Mouse (Mus musculus) stomach, embryonic 16.5 days (tissue): ENCODE measurements at regions not wholly inside any gene's neighbourhood (a gene's known extent, or its start where the extent isn't known, plus 50 kb on each side); places are given as distances from the start of the nearest gene placed in this dataset.

Experiments used
- ATAC-seq: fragments of 200-750 bp; cut with Nextera tagmentation; 2 replicates; pipeline ENCODE4 v1.8.0; 2017; ENCODE audit warnings: moderate number of reproducible peaks, moderate TSS enrichment; ENCODE audit not compliant: insufficient read depth, low FRiP score
- H3K27ac ChIP-seq: fragments of 300-500 bp; sonication (generic); 2 replicates; pipeline ENCODE4 v1.5.1; 2014; ENCODE audit warnings: low read length
- H3K27me3 ChIP-seq: fragments of 300-500 bp; sonication (generic); 2 replicates; pipeline ENCODE4 v1.6.1; 2014; ENCODE audit warnings: low read length, control low read depth, mixed read lengths; ENCODE audit not compliant: control insufficient read depth, insufficient read depth
- H3K36me3 ChIP-seq: fragments of 300-500 bp; sonication (generic); 2 replicates; pipeline ENCODE4 v1.6.1; 2014; ENCODE audit warnings: low read length; ENCODE audit not compliant: control insufficient read depth, insufficient read depth
- H3K4me1 ChIP-seq: fragments of 300-500 bp; sonication (generic); 2 replicates; pipeline ENCODE4 v1.6.1; 2014; ENCODE audit warnings: low read length, control low read depth, mixed read lengths; ENCODE audit not compliant: control insufficient read depth, insufficient read depth
- H3K4me2 ChIP-seq: fragments of 300-500 bp; sonication (generic); 2 replicates; pipeline ENCODE4 v1.6.1; 2014; ENCODE audit warnings: low read depth, low read length, mixed read lengths
- H3K4me3 ChIP-seq: fragments of 300-500 bp; sonication (generic); replicated peaks from 2 replicates; pipeline ENCODE4 v1.5.1; 2014; ENCODE audit warnings: mild to moderate bottlenecking, low read length
- H3K9ac ChIP-seq: fragments of 300-500 bp; sonication (generic); 2 replicates; pipeline ENCODE4 v1.6.1; 2014; ENCODE audit warnings: low read length
- H3K9me3 ChIP-seq: fragments of 300-500 bp; sonication (generic); replicated peaks from 2 replicates; pipeline ENCODE4 v1.6.1; 2016; ENCODE audit warnings: low read length, control low read depth; ENCODE audit not compliant: control insufficient read depth
- WGBS: fragments of 180-500 bp; shearing (Covaris S2); extraction: QIAGEN DNeasy Blood & Tissue Kit; methylation state at CpG from one replicate; pipeline ENCODE4 v1.1.7; 2014; 5-methylcytosine and 5-hydroxymethylcytosine counted together

- H3K27me3 ChIP-seq, result no peaks in the 10 kb centered on the region
- no peaks in the 10 kb centered on the region for H3K36me3 ChIP-seq
- peak overlapping the region; percentile 17 for H3K9ac ChIP-seq
- no peak overlapping the region for H3K27ac ChIP-seq
- H3K4me3 ChIP-seq, result peak overlapping the region; percentile 45
- peaks cover 4% of the 10 kb centered on the region; the same call in 1 of the 2 replicates for H3K4me1 ChIP-seq
- WGBS, result 7% methylated on average over 15 of the region's 15 CpGs
- H3K9me3 ChIP-seq, result no peaks in the 10 kb centered on the region
- peak overlapping the region; percentile 49 for H3K4me2 ChIP-seq
- peak; percentile 62; the same call in 1 of the 2 replicates for ATAC-seq
Measured at GRCm38 (mm10) chr3:149444854-149445577, 454.7 kb upstream of the Adgrl2 start.

GRCm38 (mm10) chr3:149444377-149444776, 454.0 kb upstream of the Adgrl2 start:
- H3K4me1 ChIP-seq, result peaks cover 4% of the 10 kb centered on the region; the same call in 1 of the 2 replicates
- H3K4me2 ChIP-seq, result peak overlapping the region; percentile 49
- ATAC-seq, result no peak
- no peaks in the 10 kb centered on the region for H3K27me3 ChIP-seq
- no peak overlapping the region for H3K9ac ChIP-seq
- H3K4me3 ChIP-seq, result peak overlapping the region; percentile 45
- no peaks in the 10 kb centered on the region for H3K36me3 ChIP-seq
- H3K27ac ChIP-seq, result no peak overlapping the region
- 54% methylated on average over 8 of the region's 8 CpGs for WGBS
- H3K9me3 ChIP-seq, result no peaks in the 10 kb centered on the region

- no peak overlapping the region for H3K4me2 ChIP-seq
- H3K9me3 ChIP-seq, result no peaks in the 10 kb centered on the region
- no peak for ATAC-seq
- H3K9ac ChIP-seq, result no peak overlapping the region
- no peaks in the 10 kb centered on the region for H3K36me3 ChIP-seq
- H3K4me3 ChIP-seq, result no peak overlapping the region
- H3K27ac ChIP-seq, result no peak overlapping the region
- peaks cover 4% of the 10 kb centered on the region; the same call in 1 of the 2 replicates for H3K4me1 ChIP-seq
- H3K27me3 ChIP-seq, result no peaks in the 10 kb centered on the region
Measured at GRCm38 (mm10) chr3:149441227-149441626, 450.9 kb upstream of the Adgrl2 start.

- no peak for ATAC-seq
- no peaks in the 10 kb centered on the region for H3K9me3 ChIP-seq
- H3K36me3 ChIP-seq, result no peaks in the 10 kb centered on the region
- WGBS, result 81% methylated on average over 8 of the region's 8 CpGs
- H3K27me3 ChIP-seq, result no peaks in the 10 kb centered on the region
- no peak overlapping the region for H3K4me2 ChIP-seq
- H3K4me1 ChIP-seq, result no peaks in the 10 kb centered on the region
- H3K9ac ChIP-seq, result no peak overlapping the region
- no peak overlapping the region for H3K4me3 ChIP-seq
- H3K27ac ChIP-seq, result no peak overlapping the region
Measured at GRCm38 (mm10) chr3:149437763-149438162, 447.4 kb upstream of the Adgrl2 start.

GRCm38 (mm10) chr3:149436944-149437343, 446.6 kb upstream of the Adgrl2 start:
- Histone ChIP-seq H3K9me3 (no peaks in the 10 kb centered on the region), H3K4me1 (no peaks in the 10 kb centered on the region), H3K4me3 (no peak overlapping the region), H3K27me3 (no peaks in the 10 kb centered on the region), H3K27ac (no peak overlapping the region), H3K9ac (no peak overlapping the region), H3K36me3 (no peaks in the 10 kb centered on the region), H3K4me2 (no peak overlapping the region)
- WGBS, result 59% methylated on average over 6 of the region's 6 CpGs
- no peak for ATAC-seq

- 82% methylated on average over 8 of the region's 8 CpGs for WGBS
- Histone ChIP-seq H3K27me3 (no peaks in the 10 kb centered on the region), H3K36me3 (no peaks in the 10 kb centered on the region), H3K9ac (no peak overlapping the region), H3K9me3 (no peaks in the 10 kb centered on the region), H3K4me1 (no peaks in the 10 kb centered on the region), H3K4me2 (no peak overlapping the region), H3K27ac (no peak overlapping the region), H3K4me3 (no peak overlapping the region)
- ATAC-seq, result no peak
Measured at GRCm38 (mm10) chr3:149436420-149436819, 446.1 kb upstream of the Adgrl2 start.

- no peak overlapping the region for H3K4me3 ChIP-seq
- no peak overlapping the region for H3K27ac ChIP-seq
- WGBS, result 92% methylated on average over 10 of the region's 10 CpGs
Measured at GRCm38 (mm10) chr3:149431795-149432194, 441.4 kb upstream of the Adgrl2 start.

GRCm38 (mm10) chr3:149426023-149426759, 435.8 kb upstream of the Adgrl2 start:
- Histone ChIP-seq H3K4me2 (0 out of 2 replicates have a peak overlapping the region, but pooled peaks have one; percentile 19), H3K27ac (no peak overlapping the region), H3K9ac (no peak overlapping the region), H3K4me3 (no peak overlapping the region), H3K9me3 (no peaks in the 10 kb centered on the region), H3K4me1 (no peaks in the 10 kb centered on the region), H3K27me3 (no peaks in the 10 kb centered on the region), H3K36me3 (no peaks in the 10 kb centered on the region)
- WGBS, result 65% methylated on average over 18 of the region's 18 CpGs
- ATAC-seq, result no peak

More at GRCm38 (mm10) chr3:149431795-149432194, 441.4 kb upstream of the Adgrl2 start:
- Histone ChIP-seq H3K36me3 (no peaks in the 10 kb centered on the region), H3K27me3 (no peaks in the 10 kb centered on the region), H3K4me1 (no peaks in the 10 kb centered on the region), H3K9ac (no peak overlapping the region), H3K9me3 (no peaks in the 10 kb centered on the region), H3K4me2 (no peak overlapping the region)
- ATAC-seq, result no peak

GRCm38 (mm10) chr3:149424306-149424705, 434.0 kb upstream of the Adgrl2 start:
- no peaks in the 10 kb centered on the region for H3K36me3 ChIP-seq
- no peak overlapping the region for H3K9ac ChIP-seq
- no peak overlapping the region for H3K4me2 ChIP-seq
- no peaks in the 10 kb centered on the region for H3K4me1 ChIP-seq
- H3K4me3 ChIP-seq, result no peak overlapping the region
- no peak for ATAC-seq
- H3K9me3 ChIP-seq, result no peaks in the 10 kb centered on the region
- no peaks in the 10 kb centered on the region for H3K27me3 ChIP-seq
- H3K27ac ChIP-seq, result no peak overlapping the region
- 91% methylated on average over 1 of the region's 1 CpGs for WGBS
